Mouse (Mus musculus): Measurements from ENCODE around the gene Fam13a.

DNA sequence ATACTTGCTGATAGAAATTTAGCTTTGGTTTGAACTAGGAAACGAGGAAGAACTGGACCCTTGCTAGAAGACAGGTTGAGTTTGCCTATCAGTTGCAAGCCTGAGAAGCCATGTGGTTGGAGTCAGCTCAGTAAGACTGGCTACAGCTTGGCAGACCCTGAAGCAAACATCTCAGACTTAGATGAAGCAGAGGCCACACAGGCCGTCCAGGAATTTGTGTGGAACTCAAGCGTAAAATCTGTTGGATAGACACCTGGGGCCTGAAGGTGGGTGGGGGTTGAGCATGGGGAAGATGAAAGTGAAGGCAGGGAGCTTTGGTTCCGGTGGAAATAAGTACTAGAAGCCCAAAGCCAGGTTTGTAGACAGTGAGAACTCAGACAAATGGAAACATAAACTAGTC, 25.8 kb downstream of the Fam13a start:
- TF ChIP-seq CTCF (IDR thresholded peaks at IDR 0.05; ENCODE audit: borderline replicate concordance, insufficient read depth, low read depth, low read length), result no peak
- TF ChIP-seq POLR2A (IDR thresholded peaks at IDR 0.05; ENCODE audit: borderline replicate concordance, insufficient read depth, low read length), result no peak
